Mouse (Mus musculus) cerebellum, postnatal 25 days (tissue): ENCODE measurements around the gene Selenow.
"Not testable (repeated sequence)": the region's sequence is repeated elsewhere in the genome, so short reads cannot be mapped to it uniquely, and the experiment has no call there.

Source experiments
- DNase-seq, 2 experiments: peaks; one replicate each; pipeline ENCODE4 v3.0.0; 2021; ENCODE audit warnings: mixed read lengths in 2 of 2

Selenow gene

GRCm38 (mm10) chr7:15945721-15946536 is 23.7 kb upstream of the Selenow start, which contains the start of gene Nop53:
TSS of gene Nop53 (minus strand) at chr7:15946074.
- DNase-seq = peak; percentile 97 to 98

- DNase-seq = no peak
These were observed 23.0 kb upstream of the Selenow start for GRCm38 (mm10) chr7:15945211-15945610.

- DNase-seq = no peak
These were observed 22.1 kb upstream of the Selenow start for GRCm38 (mm10) chr7:15944311-15944710.

GRCm38 (mm10) chr7:15938621-15939020 is 16.4 kb upstream of the Selenow start:
- DNase-seq = no peak

- no peak for DNase-seq
These were observed 15.3 kb upstream of the Selenow start for GRCm38 (mm10) chr7:15937491-15937890.

GRCm38 (mm10) chr7:15933437-15934359 is 11.5 kb upstream of the Selenow start:
- no peak for DNase-seq

- no peak for DNase-seq
These were observed 9.4 kb upstream of the Selenow start for GRCm38 (mm10) chr7:15931635-15932034.

GRCm38 (mm10) chr7:15930543-15930942 is 8.3 kb upstream of the Selenow start:
- DNase-seq = no peak

GRCm38 (mm10) chr7:15929910-15930309 is 7.7 kb upstream of the Selenow start:
- DNase-seq = peak; percentile 54 to 76

- peak in 1 of 2 experiments; percentile 32 for DNase-seq
These were observed 406 bp downstream of the Selenow start for GRCm38 (mm10) chr7:15921796-15922195.

GRCm38 (mm10) chr7:15920645-15921190 is 1.5 kb downstream of the Selenow start:
- no peak for DNase-seq

GRCm38 (mm10) chr7:15919947-15920346 is 2.3 kb downstream of the Selenow start:
- DNase-seq = no peak

- DNase-seq = no peak
These were observed 3.8 kb downstream of the Selenow start for GRCm38 (mm10) chr7:15918371-15918770.

- DNase-seq = no peak
These were observed 5.2 kb downstream of the Selenow start for GRCm38 (mm10) chr7:15916996-15917395.

GRCm38 (mm10) chr7:15916134-15916723 is 6.0 kb downstream of the Selenow start:
- DNase-seq = no peak

GRCm38 (mm10) chr7:15915695-15916094 is 6.5 kb downstream of the Selenow start:
- DNase-seq = not testable (repeated sequence)

- DNase-seq = no peak
These were observed 7.5 kb downstream of the Selenow start for GRCm38 (mm10) chr7:15914751-15915150.

GRCm38 (mm10) chr7:15914252-15914651 is 8.0 kb downstream of the Selenow start:
- peak in 1 of 2 experiments; percentile 54 for DNase-seq

GRCm38 (mm10) chr7:15912183-15912582 is 10.0 kb downstream of the Selenow start:
- DNase-seq = peak; percentile 61 to 81

- DNase-seq = no peak
These were observed 11.7 kb downstream of the Selenow start for GRCm38 (mm10) chr7:15910521-15910920.

GRCm38 (mm10) chr7:15907971-15908590 is 14.1 kb downstream of the Selenow start:
- DNase-seq = no peak

GRCm38 (mm10) chr7:15906602-15907001 is 15.6 kb downstream of the Selenow start:
- DNase-seq = no peak
